Mouse (Mus musculus) liver, postnatal 0 days (tissue): Measurements from ENCODE around the gene Oas1g. TPM values are rescaled to one million over a fixed set of nuclear protein-coding genes. Genes with fewer than 3 reads are reported as not detected.
"Not testable (repeated sequence)": the region's sequence is repeated elsewhere in the genome, so short reads cannot be mapped to it uniquely, and the experiment has no call there.

ENCODE experiments used
- ATAC-seq: fragments of 200-750 bp; cut with Nextera tagmentation; 2 replicates; pipeline ENCODE4 v1.8.0; 2017; ENCODE audit warnings: mild to moderate bottlenecking, moderate library complexity
- DNase-seq: peaks from one replicate; pipeline ENCODE4 v3.0.0-alpha.2; 2016
- H3K27ac ChIP-seq: fragments of 300-500 bp; sonication (generic); 2 replicates; pipeline ENCODE4 v1.5.1; 2014; ENCODE audit warnings: antibody characterized with exemption, moderate library complexity, mild to moderate bottlenecking, low read depth
- H3K27me3 ChIP-seq: fragments of 300-500 bp; sonication (generic); 2 replicates; pipeline ENCODE4 v1.6.1; 2014; ENCODE audit warnings: low read length, control low read depth, mixed read lengths; ENCODE audit not compliant: insufficient read depth
- H3K36me3 ChIP-seq: fragments of 300-500 bp; sonication (generic); replicated peaks from 2 replicates; pipeline ENCODE4 v1.6.1; 2014; ENCODE audit warnings: mild to moderate bottlenecking, control low read depth, low read length, moderate library complexity, mixed read lengths; ENCODE audit not compliant: insufficient read depth
- H3K4me1 ChIP-seq: fragments of 300-500 bp; sonication (generic); 2 replicates; pipeline ENCODE4 v1.6.1; 2014; ENCODE audit warnings: antibody characterized with exemption, mild to moderate bottlenecking, control low read depth; ENCODE audit not compliant: insufficient read depth
- H3K4me2 ChIP-seq: fragments of 300-500 bp; sonication (generic); 2 replicates; pipeline ENCODE4 v1.6.1; 2014; ENCODE audit warnings: low read depth, mild to moderate bottlenecking, low read length, moderate library complexity, mixed read lengths
- H3K4me3 ChIP-seq: fragments of 300-500 bp; sonication (generic); 2 replicates; pipeline ENCODE4 v1.5.1; 2014; ENCODE audit warnings: low read depth, low read length
- H3K9ac ChIP-seq: fragments of 300-500 bp; sonication (generic); replicated peaks from 2 replicates; pipeline ENCODE4 v1.6.1; 2014; ENCODE audit warnings: mild to moderate bottlenecking, moderate library complexity
- H3K9me3 ChIP-seq: fragments of 300-500 bp; sonication (generic); 2 replicates; pipeline ENCODE4 v1.6.1; 2016; ENCODE audit warnings: mild to moderate bottlenecking, control low read depth, low read length, mixed read lengths
- CTCF ChIP-seq: sonication (generic); IDR thresholded peaks from 2 replicates; pipeline ENCODE4 v1.5.1; 2016; ENCODE audit warnings: antibody characterized with exemption, low read depth
- EP300 ChIP-seq: IDR thresholded peaks from 2 replicates; pipeline ENCODE4 v1.6.1; 2016; ENCODE audit warnings: antibody characterized with exemption, low read depth, mild to moderate bottlenecking
- WGBS: fragments of 180-500 bp; shearing (Covaris S2); extraction: QIAGEN DNeasy Blood & Tissue Kit; methylation state at CpG from one replicate; pipeline ENCODE4 v1.1.7; 2014; ENCODE audit not compliant: insufficient replicate concordance; 5-methylcytosine and 5-hydroxymethylcytosine counted together
- polyA plus RNA-seq: library from polyadenylated mRNA; unstranded; fragments of >200 nt; fragmentation: Nextera tagmentation; extraction: Ambion mirVana; gene quantifications from 2 replicates; pipeline ENCODE4 v1.2.1, GENCODE M21; 2015

Gene Oas1g
- polyA plus RNA-seq, 1 experiment from 2014 or later: 2.9 TPM

DNA sequence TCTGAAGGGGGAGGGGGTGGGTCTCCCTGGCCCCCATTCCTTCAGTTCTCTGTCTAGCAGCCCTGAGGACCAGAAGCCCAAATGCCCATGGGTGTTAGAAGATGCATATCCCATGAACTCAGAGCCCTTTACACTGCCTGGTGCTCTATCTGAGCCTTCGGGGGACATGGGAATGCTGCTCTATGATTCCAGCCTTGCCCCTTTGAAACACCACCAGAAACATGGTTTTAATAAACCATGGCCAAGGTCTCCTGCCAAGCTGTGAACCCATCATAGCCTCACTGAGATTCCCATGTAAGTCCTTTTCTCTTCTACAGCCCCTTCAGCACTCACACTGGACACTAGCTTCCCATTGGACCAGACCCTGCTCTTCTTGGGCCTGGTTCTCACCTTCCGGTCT, 2.6 kb upstream of the Oas1g start:
- ATAC-seq (no peak), DNase-seq (no peak)
- Histone ChIP-seq H3K36me3 (no peaks in the 10 kb centered on the region), H3K9me3 (no peaks in the 10 kb centered on the region), H3K9ac (no peak overlapping the region), H3K27me3 (no peaks in the 10 kb centered on the region), H3K4me1 (no peaks in the 10 kb centered on the region), H3K4me3 (no peak overlapping the region), H3K4me2 (no peak overlapping the region), H3K27ac (no peak overlapping the region)
- TF ChIP-seq EP300 (no peak), CTCF (no peak)
- WGBS: 70% methylated on average over 2 of the region's 2 CpGs

DNA sequence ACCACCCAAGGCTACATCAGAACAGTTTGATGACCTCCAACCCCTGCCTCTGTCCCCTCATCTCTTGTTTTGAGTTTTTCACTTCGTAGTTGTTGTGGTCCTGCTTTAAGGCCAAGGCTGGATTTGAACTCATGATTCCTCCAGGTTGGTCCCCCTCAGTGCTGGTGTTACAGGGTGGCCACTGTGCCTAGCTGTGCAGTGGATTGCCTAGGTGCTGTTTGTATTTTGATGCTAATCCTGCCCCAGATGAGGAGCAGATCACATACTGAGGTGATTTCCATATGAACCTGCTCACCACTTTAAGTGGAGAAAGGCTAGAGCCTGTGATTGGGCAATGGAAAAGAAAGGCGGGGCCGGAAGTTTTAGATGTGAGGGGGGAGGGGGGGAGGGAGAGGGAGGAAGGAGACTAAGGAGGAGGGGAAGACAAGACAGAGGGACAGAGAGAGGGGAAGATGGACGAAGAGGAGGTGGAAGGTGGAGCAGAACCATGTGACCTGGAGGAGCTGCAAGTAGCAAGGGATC, 942 bp upstream of the Oas1g start:
- H3K36me3 ChIP-seq, H3K27ac ChIP-seq, H3K4me2 ChIP-seq, H3K9me3 ChIP-seq, H3K4me3 ChIP-seq, DNase-seq, H3K9ac ChIP-seq, ATAC-seq, H3K27me3 ChIP-seq, H3K4me1 ChIP-seq: not testable (repeated sequence)
- 38% methylated on average over 4 of the region's 4 CpGs for WGBS

DNA sequence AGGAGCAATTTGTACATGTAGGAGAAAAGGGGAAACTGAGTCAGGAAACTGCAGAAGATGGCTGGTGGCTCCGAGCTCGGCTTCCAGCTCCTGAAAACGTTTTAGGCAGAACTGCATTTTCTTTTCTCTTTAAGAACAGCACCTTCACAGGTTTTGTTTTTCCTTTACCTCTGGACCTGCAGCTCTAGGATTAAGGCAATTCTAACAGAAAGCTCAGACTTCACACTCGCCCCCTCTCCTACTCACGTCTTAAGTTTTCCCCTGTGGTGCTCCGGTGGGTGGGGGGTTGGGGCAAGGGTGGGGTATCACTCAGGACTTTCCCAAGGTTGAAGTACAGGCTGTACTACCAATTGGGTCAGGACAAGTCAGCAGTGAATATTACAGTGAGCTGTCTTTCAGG, 418 bp upstream of the Oas1g start:
- no peaks in the 10 kb centered on the region for H3K27me3 ChIP-seq
- no peak overlapping the region for H3K4me2 ChIP-seq
- WGBS: 37% methylated on average over 6 of the region's 6 CpGs
- H3K27ac ChIP-seq: no peak overlapping the region
- H3K36me3 ChIP-seq: no peaks in the 10 kb centered on the region
- no peak for TF ChIP-seq CTCF
- H3K4me1 ChIP-seq: no peaks in the 10 kb centered on the region
- H3K4me3 ChIP-seq: no peak overlapping the region
- H3K9me3 ChIP-seq: no peaks in the 10 kb centered on the region
- no peak for ATAC-seq
- no peak overlapping the region for H3K9ac ChIP-seq
- no peak for DNase-seq

DNA sequence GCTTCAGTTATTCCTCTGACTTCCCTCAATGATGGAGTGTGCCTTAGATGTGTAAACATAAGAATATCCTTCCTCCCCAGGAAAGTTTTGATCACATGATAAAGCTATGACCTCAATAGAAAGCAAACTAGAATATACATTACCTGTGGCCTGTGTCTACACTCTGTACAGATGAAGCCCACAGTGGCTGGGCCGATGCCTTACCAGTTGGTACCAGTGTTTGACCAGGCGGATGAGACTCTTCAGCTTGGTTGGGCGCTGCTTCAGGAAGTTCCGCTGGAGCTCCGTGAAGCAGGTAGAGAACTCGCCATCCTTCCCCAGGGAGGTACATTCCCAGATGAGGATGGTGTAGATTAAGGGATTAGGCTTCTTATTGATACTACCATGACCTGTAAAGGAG, 5.7 kb downstream of the Oas1g start:
- not testable (repeated sequence) for H3K4me3 ChIP-seq, H3K36me3 ChIP-seq, H3K4me2 ChIP-seq, H3K9me3 ChIP-seq, DNase-seq, ATAC-seq, H3K27ac ChIP-seq, H3K4me1 ChIP-seq, H3K27me3 ChIP-seq, H3K9ac ChIP-seq
- 83% methylated on average over 6 of the region's 6 CpGs for WGBS

DNA sequence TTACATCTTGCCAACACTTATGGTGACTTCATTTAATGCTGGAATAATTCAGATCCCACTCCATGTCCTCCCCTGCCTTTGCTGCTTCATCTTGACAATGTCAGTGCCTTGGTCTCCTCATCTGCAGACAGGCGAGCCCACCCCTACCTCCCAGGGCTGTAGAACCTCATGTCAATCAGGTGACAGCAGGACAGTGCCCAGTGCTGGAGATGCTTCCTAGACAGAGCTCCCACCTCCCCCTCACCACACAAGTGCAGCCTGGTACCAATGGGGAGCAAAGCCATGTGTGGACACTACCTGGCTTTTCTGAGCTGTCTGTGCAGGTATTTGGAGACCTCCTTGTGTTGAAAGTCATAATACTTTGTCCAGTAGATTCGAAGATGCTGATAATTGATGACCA, 8.6 kb downstream of the Oas1g start:
- H3K9ac ChIP-seq, H3K4me3 ChIP-seq, H3K36me3 ChIP-seq, DNase-seq, ATAC-seq, H3K4me1 ChIP-seq, H3K27me3 ChIP-seq, H3K27ac ChIP-seq, H3K9me3 ChIP-seq, H3K4me2 ChIP-seq: not testable (repeated sequence)
- 48% methylated on average over 2 of the region's 2 CpGs for WGBS

DNA sequence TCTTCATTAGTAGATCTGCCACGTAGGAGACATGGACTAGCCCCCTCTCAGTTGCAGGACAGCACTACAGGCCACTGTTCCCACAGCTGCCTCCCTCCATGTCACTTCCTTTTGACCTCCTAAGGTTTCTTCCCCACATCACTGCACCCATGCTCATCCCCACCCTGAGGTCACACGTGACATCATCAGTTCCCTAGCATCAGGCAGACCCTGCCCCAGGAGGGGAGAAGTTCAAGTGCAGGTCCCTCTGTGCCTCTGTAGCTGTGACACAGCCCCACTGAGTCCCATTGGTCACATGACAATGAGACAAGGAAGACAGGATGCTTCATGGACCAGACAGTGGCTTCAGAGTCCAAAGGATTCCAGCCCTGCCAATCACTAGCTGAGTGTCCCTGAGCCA, 10.0 kb downstream of the Oas1g start:
- H3K4me2 ChIP-seq, ATAC-seq, H3K4me1 ChIP-seq, H3K9ac ChIP-seq, H3K27ac ChIP-seq, H3K4me3 ChIP-seq, H3K9me3 ChIP-seq, H3K36me3 ChIP-seq, H3K27me3 ChIP-seq, DNase-seq: not testable (repeated sequence)
- 65% methylated on average over 2 of the region's 2 CpGs for WGBS

DNA sequence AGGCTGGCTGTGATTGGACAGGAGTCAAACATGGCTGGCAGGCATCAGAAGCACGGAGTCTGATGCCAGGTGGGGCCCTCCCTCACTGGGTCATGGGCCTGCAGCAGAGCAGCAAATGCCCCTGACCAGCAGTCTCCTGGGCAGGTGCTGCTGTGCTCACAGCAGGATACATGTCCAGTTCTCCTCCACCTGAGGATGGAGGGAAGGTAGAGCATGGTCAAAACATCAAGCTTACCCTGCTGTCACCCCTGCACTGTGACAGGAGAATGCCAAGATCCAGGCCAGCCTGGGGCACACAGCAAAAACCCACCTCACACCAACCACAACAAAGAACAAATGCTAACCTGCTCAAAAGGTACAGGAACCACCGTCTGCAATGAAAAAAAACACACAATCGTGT, 10.6 kb downstream of the Oas1g start:
- not testable (repeated sequence) for H3K9me3 ChIP-seq, DNase-seq, H3K27me3 ChIP-seq, ATAC-seq, H3K4me2 ChIP-seq, H3K27ac ChIP-seq, H3K36me3 ChIP-seq, H3K9ac ChIP-seq, H3K4me1 ChIP-seq, H3K4me3 ChIP-seq
- WGBS: 54% methylated on average over 2 of the region's 3 CpGs
